Mouse (Mus musculus) liver, adult 2 months (tissue): Measurements from ENCODE around the gene Myadm. TPM values are rescaled to one million over a fixed set of nuclear protein-coding genes. Genes with fewer than 3 reads are reported as not detected.

Source experiments
- DNase-seq: peaks from one replicate; pipeline ENCODE4 v3.0.0-alpha.2; 2011; ENCODE audit warnings: low read depth, low spot score; ENCODE audit errors: extremely low read depth
- H3K27ac ChIP-seq: fragments of 200-500 bp; replicated peaks from 2 replicates; pipeline ENCODE4 v1.5.1; 2012; ENCODE audit warnings: low read depth, mild to moderate bottlenecking, control low read depth, inconsistent platforms, low read length; ENCODE audit not compliant: insufficient read depth
- H3K27me3 ChIP-seq: fragments of 200-500 bp; 2 replicates; pipeline ENCODE4 v1.6.1; 2012; ENCODE audit warnings: mild to moderate bottlenecking, moderate library complexity, low read length, inconsistent platforms; ENCODE audit not compliant: control insufficient read depth, insufficient read depth
- H3K36me3 ChIP-seq: fragments of 200-500 bp; 2 replicates; pipeline ENCODE4 v1.6.1; 2012; ENCODE audit warnings: low read length, inconsistent platforms; ENCODE audit not compliant: control insufficient read depth, insufficient read depth
- H3K4me1 ChIP-seq: fragments of 200-500 bp; 2 replicates; pipeline ENCODE4 v1.6.1; 2011; ENCODE audit warnings: low read length; ENCODE audit not compliant: control insufficient read depth, insufficient read depth
- H3K4me3 ChIP-seq: fragments of 200-500 bp; 2 replicates; pipeline ENCODE4 v1.5.1; 2011; ENCODE audit warnings: low read depth, mild to moderate bottlenecking, control low read depth, low read length, moderate library complexity; ENCODE audit not compliant: insufficient read depth
- H3K79me2 ChIP-seq: fragments of 200-500 bp; 2 replicates; pipeline ENCODE4 v1.6.1; 2012; ENCODE audit warnings: inconsistent platforms, mild to moderate bottlenecking, low read length, moderate library complexity; ENCODE audit not compliant: control insufficient read depth, insufficient read depth
- H3K9ac ChIP-seq: fragments of 200-500 bp; 2 replicates; pipeline ENCODE4 v1.6.1; 2012; ENCODE audit warnings: low read depth, mild to moderate bottlenecking, control low read depth, inconsistent platforms, low read length
- CTCF ChIP-seq: fragments of 200-500 bp; IDR thresholded peaks from 2 replicates; pipeline ENCODE4 v1.5.1; 2011; ENCODE audit warnings: low read depth, low read length, control low read depth
- POLR2A ChIP-seq: fragments of 200-500 bp; IDR thresholded peaks from 2 replicates; pipeline ENCODE4 v1.6.1; 2011; ENCODE audit warnings: low read length, control low read depth; ENCODE audit not compliant: insufficient read depth; ENCODE audit errors: extremely low read depth
- WGBS: fragments of 180-500 bp; shearing (Covaris S2); methylation state at CpG from one replicate; pipeline ENCODE4 v1.1.7; 2018; 5-methylcytosine and 5-hydroxymethylcytosine counted together
- polyA plus RNA-seq: library from polyadenylated mRNA; depleted of rRNA; stranded (reverse); fragments of >200 nt; gene quantifications from 2 replicates; pipeline ENCODE4 v1.2.3, GENCODE M21; 2012
- total RNA-seq: library from RNA; depleted of rRNA; stranded (reverse); fragments of >200 nt; gene quantifications from 2 replicates; pipeline ENCODE4 v1.2.3, GENCODE M21; 2014

Gene Myadm
- total and polyA plus RNA-seq, 2 experiments = 6.6 to 63.0 TPM

- no peak for DNase-seq
- Histone ChIP-seq H3K79me2 (no peaks in the 10 kb centered on the region), H3K4me1 (no peaks in the 10 kb centered on the region), H3K36me3 (no peaks in the 10 kb centered on the region), H3K27me3 (no peaks in the 10 kb centered on the region), H3K4me3 (no peak overlapping the region), H3K27ac (no peak overlapping the region), H3K9ac (no peak overlapping the region)
- 43% methylated on average over 22 of the region's 22 CpGs for WGBS
- TF ChIP-seq POLR2A (no peak), CTCF (peak; percentile 53)
These were observed 24.4 kb upstream of the Myadm start for GRCm38 (mm10) chr7:3264390-3265022.

GRCm38 (mm10) chr7:3265311-3265710, 23.6 kb upstream of the Myadm start:
- 70% methylated on average over 6 of the region's 6 CpGs for WGBS
- no peak overlapping the region for H3K4me3 ChIP-seq
- H3K27me3 ChIP-seq = no peaks in the 10 kb centered on the region
- no peak overlapping the region for H3K9ac ChIP-seq
- H3K4me1 ChIP-seq = no peaks in the 10 kb centered on the region
- no peak overlapping the region for H3K27ac ChIP-seq
- no peak for TF ChIP-seq POLR2A
- no peak for TF ChIP-seq CTCF
- H3K79me2 ChIP-seq = no peaks in the 10 kb centered on the region
- no peak for DNase-seq
- H3K36me3 ChIP-seq = no peaks in the 10 kb centered on the region

- WGBS = 74% methylated on average over 3 of the region's 3 CpGs
These were observed 21.6 kb upstream of the Myadm start for GRCm38 (mm10) chr7:3267261-3267660.

GRCm38 (mm10) chr7:3267888-3268287, 21.0 kb upstream of the Myadm start:
- WGBS = 71% methylated on average over 8 of the region's 8 CpGs
- Histone ChIP-seq H3K9ac (no peak overlapping the region), H3K27me3 (no peaks in the 10 kb centered on the region), H3K4me3 (no peak overlapping the region), H3K79me2 (no peaks in the 10 kb centered on the region), H3K36me3 (no peaks in the 10 kb centered on the region), H3K4me1 (no peaks in the 10 kb centered on the region), H3K27ac (no peak overlapping the region)
- no peak for TF ChIP-seq POLR2A
- TF ChIP-seq CTCF = no peak
- DNase-seq = no peak

More at GRCm38 (mm10) chr7:3267261-3267660, 21.6 kb upstream of the Myadm start:
- Histone ChIP-seq H3K36me3 (no peaks in the 10 kb centered on the region), H3K4me3 (no peak overlapping the region), H3K27me3 (no peaks in the 10 kb centered on the region), H3K4me1 (no peaks in the 10 kb centered on the region), H3K9ac (no peak overlapping the region), H3K27ac (no peak overlapping the region), H3K79me2 (no peaks in the 10 kb centered on the region)
- no peak for DNase-seq
- TF ChIP-seq CTCF = no peak
- TF ChIP-seq POLR2A = no peak

GRCm38 (mm10) chr7:3268291-3268690, 20.6 kb upstream of the Myadm start:
- 43% methylated on average over 3 of the region's 3 CpGs for WGBS
- no peak for TF ChIP-seq CTCF
- Histone ChIP-seq H3K27me3 (no peaks in the 10 kb centered on the region), H3K4me3 (no peak overlapping the region), H3K36me3 (no peaks in the 10 kb centered on the region), H3K79me2 (no peaks in the 10 kb centered on the region), H3K9ac (no peak overlapping the region), H3K4me1 (no peaks in the 10 kb centered on the region), H3K27ac (no peak overlapping the region)
- DNase-seq = no peak

- no peaks in the 10 kb centered on the region for H3K4me1 ChIP-seq
- H3K79me2 ChIP-seq = no peaks in the 10 kb centered on the region
- no peak for DNase-seq
- TF ChIP-seq CTCF = no peak
- TF ChIP-seq POLR2A = no peak
- WGBS = 90% methylated on average over 9 of the region's 9 CpGs
- H3K27ac ChIP-seq = no peak overlapping the region
- no peaks in the 10 kb centered on the region for H3K27me3 ChIP-seq
- H3K36me3 ChIP-seq = no peaks in the 10 kb centered on the region
- H3K4me3 ChIP-seq = no peak overlapping the region
- no peak overlapping the region for H3K9ac ChIP-seq
These were observed 16.7 kb upstream of the Myadm start for GRCm38 (mm10) chr7:3272206-3272605.
